Mouse (Mus musculus) gastrocnemius, postnatal 14 days (tissue): ENCODE measurements around the gene Eme2. TPM values are rescaled to one million over a fixed set of nuclear protein-coding genes. Genes with fewer than 3 reads are reported as not detected.

ENCODE experiments used
- DNase-seq: peaks from one replicate; pipeline ENCODE4 v3.0.0; 2021; ENCODE audit warnings: mixed read lengths
- intact Hi-C: fragments of 180-260 bp; cut with DNase I; formaldehyde crosslinking; loops from one replicate; pipeline ENCODE4 v1.15.1; 2025; ENCODE audit warnings: low total_unique reads
- total RNA-seq, 2 experiments: library from RNA; stranded (reverse); gene quantifications; 2 replicates each; pipeline ENCODE4 v1.2.3; 2021

The Eme2 gene
- total RNA-seq, 2 experiments from 2014 or later = 13.9 to 14.5 TPM

- DNase-seq = no peak
- intact Hi-C loops = no loop called here
These were observed 46.3 kb downstream of the Eme2 start for GRCm38 (mm10) chr17:24848600-24849031.

- intact Hi-C loops = no loop called here
- no peak for DNase-seq
These were observed 47.5 kb downstream of the Eme2 start for GRCm38 (mm10) chr17:24847386-24847785.

- DNase-seq = no peak
- intact Hi-C loops = no loop called here
These were observed 50.4 kb downstream of the Eme2 start for GRCm38 (mm10) chr17:24844525-24844924.

GRCm38 (mm10) chr17:24842631-24843030, 52.3 kb downstream of the Eme2 start:
- intact Hi-C loops = no loop called here
- DNase-seq = no peak

GRCm38 (mm10) chr17:24841133-24841532, 53.8 kb downstream of the Eme2 start:
- DNase-seq = no peak
- intact Hi-C loops = no loop called here

GRCm38 (mm10) chr17:24840341-24840740, 54.5 kb downstream of the Eme2 start:
- intact Hi-C loops = no loop called here
- DNase-seq = no peak

GRCm38 (mm10) chr17:24839842-24840241, 55.0 kb downstream of the Eme2 start, which contains the start of gene Hagh:
Hagh (plus strand) TSS chr17:24840143.
- no peak for DNase-seq
- intact Hi-C loops = no loop called here

Other genes with a start within 250 kb of the Eme2 start
- gene Slc9a3r2, start 244.8 kb downstream of the Eme2 start, total RNA-seq = 10 to 100 TPM; 36.2 to 46.3 TPM
- not detected for gene Npw, start 236.6 kb downstream of the Eme2 start, total RNA-seq
- 10 to 100 TPM; 13.9 to 16.3 TPM for gene Zfp598, start 225.4 kb downstream of the Eme2 start, total RNA-seq
- gene Syngr3, start 205.1 kb downstream of the Eme2 start, total RNA-seq = not detected
- gene Gfer, start 198.9 kb downstream of the Eme2 start, total RNA-seq = 10 to 100 TPM; 23.0 to 25.0 TPM
- under 1 TPM; 0.44 to 0.94 TPM for gene Noxo1, start 198.9 kb downstream of the Eme2 start, total RNA-seq
- 10 to 100 TPM; 16.3 to 19.6 TPM for gene Tbl3, start 187.4 kb downstream of the Eme2 start, total RNA-seq
- not detected for gene Rnf151, start 177.0 kb downstream of the Eme2 start, total RNA-seq
- 100 to 1,000 TPM; 643 to 719 TPM for gene Rps2, start 177.0 kb downstream of the Eme2 start, total RNA-seq
- gene Ndufb10, start 170.6 kb downstream of the Eme2 start, total RNA-seq = 100 to 1,000 TPM; 467 to 532 TPM
- 100 to 1,000 TPM; 781 to 864 TPM for gene Rpl3l, start 167.3 kb downstream of the Eme2 start, total RNA-seq
- gene Msrb1, start 158.4 kb downstream of the Eme2 start, total RNA-seq = 100 to 1,000 TPM; 143 to 165 TPM
- gene Hs3st6, start 142.1 kb downstream of the Eme2 start, total RNA-seq = not detected
- not detected for gene Meiob, start 90.8 kb downstream of the Eme2 start, total RNA-seq
- gene Hagh, start 54.9 kb downstream of the Eme2 start, total RNA-seq = 10 to 100 TPM; 71.1 to 77.2 TPM
- gene Fahd1, start 44.7 kb downstream of the Eme2 start, total RNA-seq = 10 to 100 TPM; 38.9 to 46.1 TPM
- gene Igfals, start 29.1 kb downstream of the Eme2 start, total RNA-seq = 1 to 10 TPM; 2.9 TPM
- gene Nubp2, start 8.7 kb downstream of the Eme2 start, total RNA-seq = 10 to 100 TPM; 12.5 to 14.6 TPM
- gene Spsb3, start 8.4 kb downstream of the Eme2 start, total RNA-seq = 10 to 100 TPM; 24.4 to 29.2 TPM
- 100 to 1,000 TPM; 118 to 120 TPM for gene Mrps34, start within 50 bp of the Eme2 start, total RNA-seq
- 1 to 10 TPM; 7.6 to 9.0 TPM for gene Nme3, start 1.4 kb upstream of the Eme2 start, total RNA-seq
- 10 to 100 TPM; 16.3 to 19.2 TPM for gene Mapk8ip3, start 41.9 kb upstream of the Eme2 start, total RNA-seq
- gene Jpt2, start 65.6 kb upstream of the Eme2 start, total RNA-seq = 10 to 100 TPM in 1 of 2 experiments, 1 to 10 TPM in 1; 8.2 to 13.3 TPM
- gene Cramp1l, start 120.7 kb upstream of the Eme2 start, total RNA-seq = 1 to 10 TPM; 7.1 to 7.3 TPM
- gene Ift140, start 121.0 kb upstream of the Eme2 start, total RNA-seq = 1 to 10 TPM; 2.9 to 4.1 TPM
- 10 to 100 TPM; 13.9 to 16.3 TPM for gene Tmem204, start 188.5 kb upstream of the Eme2 start, total RNA-seq
- gene Telo2, start 220.9 kb upstream of the Eme2 start, total RNA-seq = 1 to 10 TPM; 9.2 to 9.3 TPM
- gene Ptx4, start 225.7 kb upstream of the Eme2 start, total RNA-seq = 1 to 10 TPM; 8.4 to 9.6 TPM
- gene Clcn7, start 238.3 kb upstream of the Eme2 start, total RNA-seq = 10 to 100 TPM; 14.3 to 15.5 TPM